Mouse (Mus musculus): Measurements from ENCODE around the gene Rin3.
A peak's percentile ranks its signal among the peaks of the same experiment; 100 is the strongest.

The Rin3 gene

GRCm38 (mm10) chr12:102339085-102339484 is 56.2 kb downstream of the Rin3 start:
- no peak for DNase-seq

GRCm38 (mm10) chr12:102340471-102340870 is 57.6 kb downstream of the Rin3 start:
- DNase-seq, result no peak

- no peak for DNase-seq
Observed at GRCm38 (mm10) chr12:102342147-102342546, 59.3 kb downstream of the Rin3 start.

- no peak for DNase-seq
Observed at GRCm38 (mm10) chr12:102342602-102343001, 59.8 kb downstream of the Rin3 start.

- DNase-seq, result no peak
Observed at GRCm38 (mm10) chr12:102345031-102345815, 62.4 kb downstream of the Rin3 start.

GRCm38 (mm10) chr12:102346507-102346906 is 63.7 kb downstream of the Rin3 start:
- peak in 1 of 2 experiments; percentile 61 for DNase-seq

GRCm38 (mm10) chr12:102348447-102348846 is 65.6 kb downstream of the Rin3 start:
- DNase-seq, result no peak

- DNase-seq, result no peak
Observed at GRCm38 (mm10) chr12:102350997-102351396, 68.1 kb downstream of the Rin3 start.

GRCm38 (mm10) chr12:102354126-102354984 is 71.5 kb downstream of the Rin3 start:
- DNase-seq, result no peak

- no peak for DNase-seq
Observed at GRCm38 (mm10) chr12:102355784-102356183, 72.9 kb downstream of the Rin3 start.

- no peak for DNase-seq
Observed at GRCm38 (mm10) chr12:102356781-102357180, 73.9 kb downstream of the Rin3 start.

GRCm38 (mm10) chr12:102359390-102359789 is 76.5 kb downstream of the Rin3 start:
- DNase-seq, result no peak

- DNase-seq, result peak; percentile 59 to 77
Observed at GRCm38 (mm10) chr12:102361189-102362161, 78.6 kb downstream of the Rin3 start.

GRCm38 (mm10) chr12:102365016-102365415 is 82.2 kb downstream of the Rin3 start:
- DNase-seq, result no peak

GRCm38 (mm10) chr12:102366126-102366816 is 83.4 kb downstream of the Rin3 start:
- no peak for DNase-seq

GRCm38 (mm10) chr12:102367075-102367474 is 84.2 kb downstream of the Rin3 start:
- DNase-seq, result no peak

GRCm38 (mm10) chr12:102368066-102368465 is 85.2 kb downstream of the Rin3 start:
- no peak for DNase-seq

- DNase-seq, result no peak
Observed at GRCm38 (mm10) chr12:102368556-102368955, 85.7 kb downstream of the Rin3 start.

GRCm38 (mm10) chr12:102369488-102370235 is 86.8 kb downstream of the Rin3 start:
- DNase-seq, result no peak

- DNase-seq, result no peak
Observed at GRCm38 (mm10) chr12:102370931-102371500, 88.2 kb downstream of the Rin3 start.

- no peak for DNase-seq
Observed at GRCm38 (mm10) chr12:102372322-102372721, 89.5 kb downstream of the Rin3 start.
